In genomic region chr14:118362931-118363330, GRCm38 (mm10) we compare ENCODE assay signal across 19 mouse cellular contexts.
DNase-seq lines count a peak whose midpoint lies in the region; ATAC-seq lines count a peak whose summit lies in the region.
"Had no signal": no experiment of that assay in that cellular context is flagged by ENCODE, and none has a peak within 500 bp of the region (broad histone marks: within the 10 kb centered on the region; RNA-seq: fewer than 3 reads in every experiment).

No protein-coding gene starts in this region.

- no peaks in the 10 kb centered on the region for H3K36me3 ChIP-seq in embryonic facial prominence, embryonic 11.5 days (replicated peaks; ENCODE audit: control insufficient read depth, insufficient read depth, low read depth, low read length)
- H3K36me3 ChIP-seq in embryonic facial prominence, embryonic 10.5 days (replicated peaks), result no peaks in the 10 kb centered on the region
- H3K36me3 ChIP-seq in kidney, embryonic 15.5 days, result no peaks in the 10 kb centered on the region
- H3K36me3 ChIP-seq in embryonic facial prominence, embryonic 12.5 days, result no peaks in the 10 kb centered on the region
- no peaks in the 10 kb centered on the region for H3K36me3 ChIP-seq in limb, embryonic 13.5 days
- H3K36me3 ChIP-seq: forebrain, embryonic 10.5 days had no signal

- DNase-seq in embryonic facial prominence, embryonic 11.5 days (ENCODE audit: low spot score), result peak; percentile 62
- DNase-seq in embryonic facial prominence, embryonic 10.5 days (ENCODE audit: low spot score), result no peak
- DNase-seq in kidney, adult 9 months, result no peak
- DNase-seq in right cerebral cortex, postnatal 14 days, result no peak
- no peak for DNase-seq in heart, postnatal 4 days
- DNase-seq: adrenal gland, adult 2 months; cerebellum, adult 8-10 months; gastrocnemius, adult 2 months; heart, adult 2 months; kidney, postnatal 10 days; layer of hippocampus, adult 9-11 months; liver, postnatal 0 days; lung, postnatal 4 days; thymus, postnatal 4 days had no signal

- no peak overlapping the region for H3K27ac ChIP-seq in embryonic facial prominence, embryonic 11.5 days (replicated peaks; ENCODE audit: low read depth, low read length)
- no peak overlapping the region for H3K27ac ChIP-seq in embryonic facial prominence, embryonic 10.5 days (replicated peaks)
- no peak overlapping the region for H3K27ac ChIP-seq in kidney, embryonic 15.5 days
- H3K27ac ChIP-seq in embryonic facial prominence, embryonic 12.5 days, result no peak overlapping the region
- no peak overlapping the region for H3K27ac ChIP-seq in limb, embryonic 13.5 days
- H3K27ac ChIP-seq: forebrain, embryonic 10.5 days; gastrocnemius, adult 2 months; heart, adult 2 months; stomach, postnatal 0 days had no signal

- H3K9ac ChIP-seq in embryonic facial prominence, embryonic 11.5 days (replicated peaks; ENCODE audit: low read length), result no peak overlapping the region
- H3K9ac ChIP-seq in kidney, embryonic 15.5 days, result no peak overlapping the region
- H3K9ac ChIP-seq in embryonic facial prominence, embryonic 12.5 days, result no peak overlapping the region
- H3K9ac ChIP-seq in limb, embryonic 13.5 days, result no peak overlapping the region
- H3K9ac ChIP-seq: liver, postnatal 0 days had no signal

- H3K4me1 ChIP-seq in embryonic facial prominence, embryonic 11.5 days (ENCODE audit: control insufficient read depth, insufficient read depth, low read length), result no peaks in the 10 kb centered on the region
- peaks cover 29% of the 10 kb centered on the region for H3K4me1 ChIP-seq in embryonic facial prominence, embryonic 10.5 days
- 0 out of 2 replicates have a peak, but pooled peaks cover 3% of the 10 kb centered on the region for H3K4me1 ChIP-seq in kidney, embryonic 15.5 days
- peaks cover 13% of the 10 kb centered on the region for H3K4me1 ChIP-seq in embryonic facial prominence, embryonic 12.5 days
- peaks cover 20% of the 10 kb centered on the region for H3K4me1 ChIP-seq in limb, embryonic 13.5 days

- H3K4me2 ChIP-seq in embryonic facial prominence, embryonic 11.5 days (ENCODE audit: low read depth, low read length), result no peak overlapping the region; the same call in 1 of the 2 replicates
- H3K4me2 ChIP-seq in kidney, embryonic 15.5 days, result peak overlapping the region; percentile 52
- peak overlapping the region; percentile 43 for H3K4me2 ChIP-seq in embryonic facial prominence, embryonic 12.5 days (replicated peaks)
- H3K4me2 ChIP-seq in limb, embryonic 13.5 days (replicated peaks), result peak overlapping the region; percentile 59

- ATAC-seq in embryonic facial prominence, embryonic 11.5 days (replicated peaks; ENCODE audit: insufficient number of reproducible peaks, low FRiP score, low TSS enrichment, low read depth), result no peak
- ATAC-seq in kidney, embryonic 15.5 days (replicated peaks; ENCODE audit: low FRiP score), result no peak
- ATAC-seq in embryonic facial prominence, embryonic 12.5 days (ENCODE audit: insufficient number of reproducible peaks, insufficient read depth, low FRiP score, low TSS enrichment), result no peak
- ATAC-seq in limb, embryonic 13.5 days (ENCODE audit: low FRiP score, low read depth), result no peak
- ATAC-seq: liver, postnatal 0 days had no signal

- no peaks in the 10 kb centered on the region for H3K27me3 ChIP-seq in embryonic facial prominence, embryonic 11.5 days (ENCODE audit: control insufficient read depth, insufficient read depth, low read length)
- H3K27me3 ChIP-seq in embryonic facial prominence, embryonic 10.5 days (replicated peaks; ENCODE audit: low read depth, poor library complexity, severe bottlenecking), result peaks cover 47% of the 10 kb centered on the region; the same call in 1 of the 2 replicates
- peaks cover 14% of the 10 kb centered on the region; the same call in 1 of the 2 replicates for H3K27me3 ChIP-seq in kidney, embryonic 15.5 days
- H3K27me3 ChIP-seq in embryonic facial prominence, embryonic 12.5 days, result peaks cover 4% of the 10 kb centered on the region; the same call in 1 of the 2 replicates
- H3K27me3 ChIP-seq in limb, embryonic 13.5 days, result peaks cover 85% of the 10 kb centered on the region

- no peaks in the 10 kb centered on the region for H3K9me3 ChIP-seq in embryonic facial prominence, embryonic 11.5 days (replicated peaks; ENCODE audit: control insufficient read depth, low read length)
- no peaks in the 10 kb centered on the region for H3K9me3 ChIP-seq in embryonic facial prominence, embryonic 10.5 days
- no peaks in the 10 kb centered on the region for H3K9me3 ChIP-seq in kidney, embryonic 15.5 days (replicated peaks)
- H3K9me3 ChIP-seq in embryonic facial prominence, embryonic 12.5 days, result no peaks in the 10 kb centered on the region
- H3K9me3 ChIP-seq in limb, embryonic 13.5 days, result no peaks in the 10 kb centered on the region
- H3K9me3 ChIP-seq: forebrain, embryonic 10.5 days had no signal

- 38% methylated on average over 11 of the region's 11 CpGs for WGBS in embryonic facial prominence, embryonic 11.5 days
- WGBS in embryonic facial prominence, embryonic 10.5 days, result 41% methylated on average over 11 of the region's 11 CpGs
- 39% methylated on average over 11 of the region's 11 CpGs for WGBS in kidney, embryonic 15.5 days
- 19% methylated on average over 11 of the region's 11 CpGs for WGBS in embryonic facial prominence, embryonic 12.5 days
- 12% methylated on average over 11 of the region's 11 CpGs for WGBS in limb, embryonic 13.5 days

- H3K4me3 ChIP-seq in embryonic facial prominence, embryonic 11.5 days (ENCODE audit: low read depth, low read length), result no peak overlapping the region
- H3K4me3 ChIP-seq in embryonic facial prominence, embryonic 10.5 days, result no peak overlapping the region
- H3K4me3 ChIP-seq in kidney, embryonic 15.5 days (replicated peaks), result peak overlapping the region; percentile 21
- H3K4me3 ChIP-seq in embryonic facial prominence, embryonic 12.5 days, result 0 out of 2 replicates have a peak overlapping the region, but pooled peaks have one; percentile 4
- H3K4me3 ChIP-seq in limb, embryonic 13.5 days, result peak overlapping the region; percentile 35
- H3K4me3 ChIP-seq: forebrain, embryonic 10.5 days; gastrocnemius, adult 2 months; heart, adult 2 months had no signal

Comparison
In these comparisons a context has a peak if more than half of its experiments do, and no peak if none do; other contexts are left out.
1. H3K4me3 ChIP-seq: peak in kidney, embryonic 15.5 days (single experiment), embryonic facial prominence, embryonic 12.5 days (single experiment) and limb, embryonic 13.5 days (single experiment); none in embryonic facial prominence, embryonic 11.5 days (single experiment) and embryonic facial prominence, embryonic 10.5 days (single experiment).